Mouse (Mus musculus) adrenal gland, postnatal 25 days (tissue): ENCODE data around the gene Rap1b. TPM values are rescaled to one million over a fixed set of nuclear protein-coding genes. Genes with fewer than 3 reads are reported as not detected.

Experiments
- DNase-seq: peaks from one replicate; pipeline ENCODE4 v3.0.0; 2021; ENCODE audit warnings: mixed read lengths
- total RNA-seq: library from RNA; stranded (reverse); gene quantifications from 2 replicates; pipeline ENCODE4 v1.2.3, GENCODE M21; 2021

Rap1b gene
- total RNA-seq, 1 experiment from 2014 or later = 129 TPM

GRCm38 (mm10) chr10:117783786-117784420, 61.9 kb downstream of the Rap1b start:
- DNase-seq = no peak

- DNase-seq = no peak
Observed at GRCm38 (mm10) chr10:117782491-117783260, 63.2 kb downstream of the Rap1b start.

GRCm38 (mm10) chr10:117782056-117782455, 63.8 kb downstream of the Rap1b start:
- DNase-seq = no peak

- no peak for DNase-seq
Observed at GRCm38 (mm10) chr10:117781021-117781725, 64.7 kb downstream of the Rap1b start.

GRCm38 (mm10) chr10:117780306-117780911, 65.4 kb downstream of the Rap1b start:
- DNase-seq = no peak

- DNase-seq = no peak
Observed at GRCm38 (mm10) chr10:117779581-117780305, 66.1 kb downstream of the Rap1b start.

GRCm38 (mm10) chr10:117778951-117779350, 66.9 kb downstream of the Rap1b start:
- no peak for DNase-seq

GRCm38 (mm10) chr10:117778328-117778910, 67.4 kb downstream of the Rap1b start:
- DNase-seq = no peak

GRCm38 (mm10) chr10:117777501-117778327, 68.1 kb downstream of the Rap1b start:
- no peak for DNase-seq

GRCm38 (mm10) chr10:117777103-117777470, 68.7 kb downstream of the Rap1b start:
- DNase-seq = no peak

- no peak for DNase-seq
Observed at GRCm38 (mm10) chr10:117776281-117777102, 69.3 kb downstream of the Rap1b start.

GRCm38 (mm10) chr10:117775401-117776144, 70.3 kb downstream of the Rap1b start:
- DNase-seq = no peak

- DNase-seq = no peak
Observed at GRCm38 (mm10) chr10:117774817-117775120, 71.1 kb downstream of the Rap1b start.

GRCm38 (mm10) chr10:117774011-117774816, 71.6 kb downstream of the Rap1b start:
- DNase-seq = no peak

- no peak for DNase-seq
Observed at GRCm38 (mm10) chr10:117773106-117773720, 72.6 kb downstream of the Rap1b start.

- no peak for DNase-seq
Observed at GRCm38 (mm10) chr10:117772364-117773105, 73.3 kb downstream of the Rap1b start.

GRCm38 (mm10) chr10:117771131-117771510, 74.7 kb downstream of the Rap1b start:
- no peak for DNase-seq
